Mouse (Mus musculus) splenic B cell, adult 2 months (primary cell): Measurements from ENCODE around the gene Zzz3.
"Not testable (repeated sequence)": the region's sequence is repeated elsewhere in the genome, so short reads cannot be mapped to it uniquely, and the experiment has no call there.

Experiments used
- DNase-seq: peaks from one replicate; pipeline ENCODE4 v3.0.0-alpha.2; 2011; ENCODE audit warnings: low read depth, low spot score
- H3K27me3 ChIP-seq: 2 replicates; pipeline ENCODE4 v1.6.1; 2012; ENCODE audit warnings: mild to moderate bottlenecking, low read length, moderate library complexity, mixed read lengths; ENCODE audit not compliant: control insufficient read depth, poor library complexity, insufficient read depth, severe bottlenecking
- H3K36me3 ChIP-seq: 2 replicates; pipeline ENCODE4 v1.6.1; 2012; ENCODE audit warnings: mild to moderate bottlenecking, low read length, moderate library complexity, mixed read lengths; ENCODE audit not compliant: control insufficient read depth, poor library complexity, insufficient read depth, severe bottlenecking

Gene Zzz3

GRCm38 (mm10) chr3:152432677-152433076, 37.4 kb downstream of the Zzz3 start:
- Histone ChIP-seq H3K36me3 (peaks cover 6% of the 10 kb centered on the region), H3K27me3 (no peaks in the 10 kb centered on the region)
- DNase-seq: no peak

GRCm38 (mm10) chr3:152435590-152435989, 40.3 kb downstream of the Zzz3 start:
- DNase-seq: no peak
- H3K27me3 ChIP-seq: no peaks in the 10 kb centered on the region
- no peaks in the 10 kb centered on the region; the same call in 1 of the 2 replicates for H3K36me3 ChIP-seq

- no peak for DNase-seq
- H3K27me3 ChIP-seq: no peaks in the 10 kb centered on the region
- H3K36me3 ChIP-seq: no peaks in the 10 kb centered on the region; the same call in 1 of the 2 replicates
Observed at GRCm38 (mm10) chr3:152438068-152438467, 42.8 kb downstream of the Zzz3 start.

- no peak for DNase-seq
- Histone ChIP-seq H3K36me3 (0 out of 2 replicates have a peak, but pooled peaks cover 3% of the 10 kb centered on the region), H3K27me3 (no peaks in the 10 kb centered on the region)
Observed at GRCm38 (mm10) chr3:152442795-152443194, 47.5 kb downstream of the Zzz3 start.

GRCm38 (mm10) chr3:152444114-152444513, 48.8 kb downstream of the Zzz3 start:
- no peak for DNase-seq
- 0 out of 2 replicates have a peak, but pooled peaks cover 3% of the 10 kb centered on the region for H3K36me3 ChIP-seq
- no peaks in the 10 kb centered on the region for H3K27me3 ChIP-seq

- 0 out of 2 replicates have a peak, but pooled peaks cover 3% of the 10 kb centered on the region for H3K36me3 ChIP-seq
- DNase-seq: no peak
- H3K27me3 ChIP-seq: no peaks in the 10 kb centered on the region
Observed at GRCm38 (mm10) chr3:152446966-152447365, 51.7 kb downstream of the Zzz3 start.

GRCm38 (mm10) chr3:152453163-152453562, 57.9 kb downstream of the Zzz3 start:
- no peak for DNase-seq
- H3K36me3 ChIP-seq: peaks cover 14% of the 10 kb centered on the region
- no peaks in the 10 kb centered on the region for H3K27me3 ChIP-seq

GRCm38 (mm10) chr3:152457308-152458035, 62.2 kb downstream of the Zzz3 start:
- DNase-seq: no peak
- Histone ChIP-seq H3K27me3 (no peaks in the 10 kb centered on the region), H3K36me3 (peaks cover 11% of the 10 kb centered on the region)

GRCm38 (mm10) chr3:152458875-152459274, 63.6 kb downstream of the Zzz3 start:
- H3K36me3 ChIP-seq: peaks cover 11% of the 10 kb centered on the region
- not testable (repeated sequence) for H3K27me3 ChIP-seq, DNase-seq

GRCm38 (mm10) chr3:152460802-152461201, 65.5 kb downstream of the Zzz3 start:
- H3K27me3 ChIP-seq: no peaks in the 10 kb centered on the region
- DNase-seq: no peak

GRCm38 (mm10) chr3:152462038-152462547, 66.8 kb downstream of the Zzz3 start:
- no peak for DNase-seq
- no peaks in the 10 kb centered on the region for H3K27me3 ChIP-seq
- H3K36me3 ChIP-seq: peaks cover 3% of the 10 kb centered on the region; the same call in 1 of the 2 replicates

More at GRCm38 (mm10) chr3:152460802-152461201, 65.5 kb downstream of the Zzz3 start:
- peaks cover 7% of the 10 kb centered on the region for H3K36me3 ChIP-seq

GRCm38 (mm10) chr3:152462900-152463299, 67.6 kb downstream of the Zzz3 start:
- H3K27me3 ChIP-seq: no peaks in the 10 kb centered on the region
- no peak for DNase-seq
- no peaks in the 10 kb centered on the region; the same call in 1 of the 2 replicates for H3K36me3 ChIP-seq

GRCm38 (mm10) chr3:152464462-152464861, 69.2 kb downstream of the Zzz3 start:
- DNase-seq: no peak
- no peaks in the 10 kb centered on the region for H3K27me3 ChIP-seq

GRCm38 (mm10) chr3:152465338-152465737, 70.1 kb downstream of the Zzz3 start:
- Histone ChIP-seq H3K36me3 (no peaks in the 10 kb centered on the region; the same call in 1 of the 2 replicates), H3K27me3 (no peaks in the 10 kb centered on the region)
- no peak for DNase-seq

More at GRCm38 (mm10) chr3:152464462-152464861, 69.2 kb downstream of the Zzz3 start:
- H3K36me3 ChIP-seq: no peaks in the 10 kb centered on the region; the same call in 1 of the 2 replicates

- no peak for DNase-seq
- H3K36me3 ChIP-seq: no peaks in the 10 kb centered on the region
- no peaks in the 10 kb centered on the region for H3K27me3 ChIP-seq
Observed at GRCm38 (mm10) chr3:152466849-152467248, 71.6 kb downstream of the Zzz3 start.
